10 mouse cellular contexts compared by ENCODE assay signal in the genomic region with DNA sequence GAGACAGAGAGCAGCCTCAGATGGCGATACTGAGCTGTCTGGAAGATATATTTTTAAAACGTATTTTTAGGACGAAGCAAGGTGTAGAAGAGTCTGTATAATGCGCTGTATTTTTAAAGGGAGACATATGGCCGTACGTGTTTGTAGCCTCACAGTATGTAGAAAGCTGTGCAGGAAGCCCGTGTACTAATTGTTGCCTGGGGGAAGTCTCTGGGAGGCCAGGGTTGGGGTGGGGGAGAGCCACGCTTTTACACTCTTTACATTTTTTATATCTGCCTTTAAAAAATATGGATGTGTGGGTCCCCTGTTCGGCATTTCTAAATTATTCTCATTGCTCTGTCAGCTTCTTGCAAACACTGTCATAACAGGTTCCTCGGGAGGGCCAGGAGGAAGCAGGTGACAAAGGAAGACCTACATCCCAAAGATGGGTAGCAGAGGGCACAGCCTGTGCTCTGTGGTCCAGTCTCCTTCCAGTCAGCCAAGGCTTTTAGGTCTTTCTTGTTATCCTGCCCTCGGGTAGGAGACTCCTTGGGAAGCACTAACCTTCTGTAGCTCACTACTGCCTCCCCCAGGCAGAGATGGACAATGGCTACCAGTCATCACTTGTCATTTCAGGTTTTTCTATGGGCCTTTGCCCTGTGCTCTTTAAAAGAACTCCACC.
DNase-seq lines count a peak whose midpoint lies in the region.
"Had no signal": no experiment of that assay in that cellular context is flagged by ENCODE, and none has a peak within 500 bp of the region (broad histone marks: within the 10 kb centered on the region; RNA-seq: fewer than 3 reads in every experiment).

No protein-coding gene starts in this region.

- H3K4me3 ChIP-seq in embryonic facial prominence, embryonic 10.5 days = no peak overlapping the region
- H3K4me3 ChIP-seq: erythroblast, embryonic 14.5 days had no signal

- H3K4me1 ChIP-seq in embryonic facial prominence, embryonic 10.5 days = peaks cover 37% of the 10 kb centered on the region

- H3K27ac ChIP-seq in embryonic facial prominence, embryonic 10.5 days (replicated peaks) = peak overlapping the region; percentile 61; the same call in 1 of the 2 replicates
- H3K27ac ChIP-seq: macrophage had no signal

- WGBS in embryonic facial prominence, embryonic 10.5 days = 72% methylated on average over 11 of the region's 11 CpGs

- intact Hi-C loops in left cerebral cortex, postnatal 36 days (cut with DNase I) = loop anchor here (1.0 to 10.0 kb wide), 3 partner anchors 176 to 1522 kb away; no protein-coding TSS in a partner anchor

- DNase-seq in cerebellum, postnatal 14 days = peak; percentile 57 to 75
- no peak for DNase-seq in cerebellum, adult 9-10 months
- peak; percentile 55 to 57 for DNase-seq in left cerebral cortex, adult 18-20 months (ENCODE audit: low spot score in 2 of 2)
- no peak for DNase-seq in left cerebral cortex, adult 11 months (ENCODE audit: low spot score)
- peak; percentile 78 for DNase-seq in embryonic facial prominence, embryonic 10.5 days (ENCODE audit: low spot score)
- DNase-seq in left cerebral cortex, postnatal 36 days (ENCODE audit: low spot score in 2 of 2) = peak; percentile 63 to 70
- DNase-seq in retina, postnatal 1 day = peak; percentile 82
- no peak for DNase-seq in spleen, postnatal 4 days (ENCODE audit: low spot score in 2 of 2)

- H3K36me3 ChIP-seq in embryonic facial prominence, embryonic 10.5 days (replicated peaks) = no peaks in the 10 kb centered on the region

- peaks cover 6% of the 10 kb centered on the region; the same call in 1 of the 2 replicates for H3K27me3 ChIP-seq in embryonic facial prominence, embryonic 10.5 days (replicated peaks; ENCODE audit: low read depth, poor library complexity, severe bottlenecking)

- peaks cover 14% of the 10 kb centered on the region for H3K9me3 ChIP-seq in embryonic facial prominence, embryonic 10.5 days

Comparison
In these comparisons a context has a peak if more than half of its experiments do, and no peak if none do; other contexts are left out.
1. DNase-seq: peak in cerebellum, postnatal 14 days (2 of 2), left cerebral cortex, adult 18-20 months (2 of 2), embryonic facial prominence, embryonic 10.5 days (single experiment), left cerebral cortex, postnatal 36 days (2 of 2) and retina, postnatal 1 day (single experiment); none in cerebellum, adult 9-10 months (single experiment), left cerebral cortex, adult 11 months (single experiment) and spleen, postnatal 4 days (0 of 2).